Mouse (Mus musculus) myocyte (in vitro differentiated cells): ENCODE measurements around the gene Wwox.

Experiments
- CEBPB ChIP-seq: IDR thresholded peaks from 2 replicates; pipeline ENCODE4 v1.6.1; 2011; ENCODE audit warnings: mild to moderate bottlenecking, moderate library complexity; ENCODE audit not compliant: poor library complexity, insufficient read depth, severe bottlenecking
- MAX ChIP-seq: IDR thresholded peaks from one replicate; pipeline ENCODE4 v1.6.1; 2011; ENCODE audit warnings: low read depth, mild to moderate bottlenecking, control low read depth
- MYOD1 ChIP-seq, 3 experiments: IDR thresholded peaks; one replicate each; pipeline ENCODE4 v1.6.1; 2011; ENCODE audit warnings: control low read depth in 2 of 3, low read depth in 2 of 3, mild to moderate bottlenecking in 2 of 3, moderate library complexity in 1 of 3; ENCODE audit not compliant: insufficient read length in 2 of 3, control insufficient read depth in 1 of 3
- POLR2A ChIP-seq: IDR thresholded peaks from one replicate; pipeline ENCODE4 v1.6.1; 2011; ENCODE audit warnings: low read depth, mild to moderate bottlenecking, control low read depth, moderate library complexity; ENCODE audit not compliant: insufficient read length
- REST ChIP-seq: IDR thresholded peaks from one replicate; pipeline ENCODE4 v1.6.1; 2011; ENCODE audit warnings: mild to moderate bottlenecking, control low read depth, moderate library complexity; ENCODE audit not compliant: insufficient read depth, insufficient read length
- TCF3 ChIP-seq: IDR thresholded peaks from one replicate; pipeline ENCODE4 v1.6.1; 2011; ENCODE audit warnings: low read depth, control low read depth; ENCODE audit not compliant: insufficient read length
- USF1 ChIP-seq: IDR thresholded peaks from one replicate; pipeline ENCODE4 v1.6.1; 2011; ENCODE audit warnings: low read depth, mild to moderate bottlenecking, control low read depth, moderate library complexity

DNA sequence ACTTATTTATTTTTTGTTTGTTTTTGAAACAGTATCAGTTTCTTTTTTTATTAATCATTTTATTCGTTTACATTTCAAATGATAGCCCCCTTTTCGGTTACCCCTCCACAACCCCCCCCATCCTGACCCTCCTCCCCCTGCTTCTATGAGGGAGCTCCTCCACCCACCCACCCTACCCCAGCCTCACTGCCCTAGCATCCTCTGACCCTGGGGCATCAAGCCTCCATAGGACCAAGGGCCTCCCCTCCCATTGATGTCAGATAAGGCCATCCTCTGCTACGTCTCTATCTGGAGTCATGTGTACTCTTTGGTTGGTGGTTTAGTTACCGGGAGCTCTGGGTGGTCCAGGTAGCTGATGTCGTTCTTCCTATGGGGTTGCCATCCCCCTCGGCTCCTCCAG, 109.4 kb downstream of the Wwox start:
- TF ChIP-seq TCF3 (no peak), POLR2A (no peak), USF1 (no peak), CEBPB (no peak), MAX (no peak), MYOD1 (IDR thresholded peaks at IDR 0.05; ENCODE audit: control insufficient read depth in 1 of 3, insufficient read length in 2 of 3, low read depth in 2 of 3) (no peak), REST (no peak)
